Mouse (Mus musculus) megakaryocyte-erythroid progenitor cell, adult 5-6 weeks (primary cell): ENCODE data around the gene Agrp. TPM values are rescaled to one million over a fixed set of nuclear protein-coding genes. Genes with fewer than 3 reads are reported as not detected.

Experiments
- ATAC-seq: replicated peaks from 2 replicates; pipeline ENCODE4 v1.8.0; 2016; ENCODE audit warnings: mild to moderate bottlenecking, inconsistent platforms; ENCODE audit not compliant: severe bottlenecking, poor library complexity, low FRiP score, low TSS enrichment
- total RNA-seq, 2 experiments: library from RNA; stranded (forward) in 1 of 2; stranded (reverse) in 1 of 2; fragments of 200-1000, 215-1000 nt in 1 of 2; fragments of >200 nt in 1 of 2; fragmentation: Nextera tagmentation in 1 of 2; gene quantifications; 2 replicates each; pipeline ENCODE4 v1.2.3; 2014 to 2017

Agrp gene
- total RNA-seq, 2 experiments from 2014 or later, result not detected

- ATAC-seq, result no peak
Observed at GRCm38 (mm10) chr8:105529271-105529670, 107.9 kb downstream of the Agrp start.

DNA sequence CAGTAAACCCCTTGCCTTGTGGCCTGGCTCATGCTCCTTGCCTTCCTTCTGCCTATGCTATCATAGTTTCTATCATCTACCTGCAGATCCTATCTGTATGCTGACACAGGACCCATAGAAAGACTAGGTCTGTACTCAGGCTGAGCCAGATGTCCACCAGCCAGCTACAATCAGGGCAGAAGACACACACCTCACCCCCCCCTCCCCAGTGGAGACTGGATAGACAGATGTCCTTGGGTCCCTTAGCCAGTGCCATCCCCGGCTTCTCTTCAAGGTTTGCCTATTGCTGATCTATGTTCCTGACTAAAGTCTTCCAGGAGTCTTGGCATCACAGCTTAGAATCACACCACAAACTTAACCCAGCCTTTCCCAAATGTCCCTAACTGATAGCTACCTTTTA is 109.0 kb downstream of the Agrp start:
- ATAC-seq, result no peak

GRCm38 (mm10) chr8:105527110-105527509 is 110.1 kb downstream of the Agrp start:
- ATAC-seq, result no peak

- ATAC-seq, result no peak
Observed at GRCm38 (mm10) chr8:105522890-105523289, 114.3 kb downstream of the Agrp start.

GRCm38 (mm10) chr8:105521995-105522769 is 115.0 kb downstream of the Agrp start:
- ATAC-seq, result no peak

DNA sequence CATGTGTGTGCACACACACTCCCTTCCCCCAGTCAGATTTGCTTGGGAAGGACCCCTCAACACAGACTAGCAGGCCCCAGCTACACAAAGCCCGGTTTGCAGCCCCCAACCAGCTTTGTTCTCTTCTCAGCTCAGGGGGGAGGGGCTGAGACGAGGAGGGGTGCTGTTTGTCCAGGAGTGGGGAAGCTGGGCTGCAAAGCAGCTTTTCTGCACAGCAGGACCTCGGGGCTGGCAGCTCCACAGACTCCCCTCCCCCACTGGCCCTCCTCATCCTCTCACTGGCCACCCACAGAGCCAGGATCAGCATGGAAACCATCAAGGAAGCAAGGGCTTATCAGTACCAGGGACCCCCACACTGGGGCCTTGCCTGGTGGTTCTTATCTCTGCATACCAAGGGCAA is 116.1 kb downstream of the Agrp start:
- ATAC-seq, result no peak

DNA sequence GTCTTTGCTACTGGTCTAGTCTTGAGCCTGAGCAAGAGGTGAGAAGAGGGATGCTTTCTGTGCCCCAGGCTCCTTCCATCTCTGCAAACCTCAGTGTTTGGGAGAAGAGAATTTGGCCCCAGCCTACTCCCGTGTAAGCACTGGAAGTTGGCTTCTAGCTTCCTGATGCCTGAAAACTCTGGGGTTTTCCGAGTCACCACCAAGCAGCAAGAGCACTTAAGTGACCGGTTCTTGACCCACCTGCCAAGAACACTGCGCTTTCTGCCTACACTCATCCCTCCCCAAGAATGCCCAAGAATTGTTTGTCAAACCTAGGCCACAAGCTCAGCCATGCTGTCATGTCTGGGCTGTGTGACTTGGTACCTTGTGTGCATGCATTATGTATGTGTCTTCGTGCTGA is 116.7 kb downstream of the Agrp start:
- ATAC-seq, result no peak

DNA sequence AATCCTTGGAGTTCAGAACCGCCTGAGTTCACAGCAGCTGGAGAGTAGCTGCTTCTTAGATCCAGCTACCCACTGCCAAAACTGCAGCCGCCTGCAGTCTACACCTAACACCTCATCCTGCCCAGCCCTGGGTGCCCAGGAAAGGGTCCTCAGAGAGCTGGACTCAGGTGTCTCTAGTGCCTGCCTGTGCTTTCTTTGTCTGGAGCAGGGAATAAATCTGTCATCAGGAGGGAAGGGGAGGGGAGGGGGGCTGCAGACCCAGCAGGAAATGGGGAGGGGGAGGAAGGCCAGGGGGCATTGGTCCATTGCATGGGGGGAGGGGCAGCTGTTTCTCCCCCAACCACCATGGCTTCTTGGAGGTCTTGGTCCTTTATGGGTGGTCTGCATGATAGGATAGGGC is 117.6 kb downstream of the Agrp start:
- no peak for ATAC-seq

GRCm38 (mm10) chr8:105518436-105519313 is 118.5 kb downstream of the Agrp start, which contains the start of gene Hsd11b2:
Hsd11b2 (plus strand) TSS chr8:105518755.
- peak; percentile 32 for ATAC-seq

GRCm38 (mm10) chr8:105517346-105517745 is 119.8 kb downstream of the Agrp start:
- ATAC-seq, result no peak

Other genes starting within 250 kb of the Agrp start
- not detected in 2 replicates for gene Kctd19, start 223.9 kb downstream of the Agrp start, total RNA-seq (2014; fragmentation: Nextera tagmentation)
- gene Kctd19, start 223.9 kb downstream of the Agrp start, total RNA-seq (2017), result not detected in 2 replicates
- 0.61 and 1.5 TPM in 2 replicates for gene Lrrc36, start 223.8 kb downstream of the Agrp start, total RNA-seq (2014; fragmentation: Nextera tagmentation)
- 0.46 TPM in 1 of 2 replicates, not detected in the other for gene Lrrc36, start 223.8 kb downstream of the Agrp start, total RNA-seq (2017)
- 0.45 and 1.4 TPM in 2 replicates for gene Tppp3, start 165.9 kb downstream of the Agrp start, total RNA-seq (2014; fragmentation: Nextera tagmentation)
- 1.3 TPM in 1 of 2 replicates, not detected in the other for gene Tppp3, start 165.9 kb downstream of the Agrp start, total RNA-seq (2017)
- 8.4 and 12.8 TPM in 2 replicates for gene Zdhhc1, start 140.5 kb downstream of the Agrp start, total RNA-seq (2014; fragmentation: Nextera tagmentation)
- 2.2 and 3.8 TPM in 2 replicates for gene Zdhhc1, start 140.5 kb downstream of the Agrp start, total RNA-seq (2017)
- gene Hsd11b2, start 118.6 kb downstream of the Agrp start, total RNA-seq (2014; fragmentation: Nextera tagmentation), result 0.20 TPM in 1 of 2 replicates, not detected in the other
- 0.19 TPM in 1 of 2 replicates, not detected in the other for gene Hsd11b2, start 118.6 kb downstream of the Agrp start, total RNA-seq (2017)
- 51.9 and 70.3 TPM in 2 replicates for gene Atp6v0d1, start 71.3 kb downstream of the Agrp start, total RNA-seq (2014; fragmentation: Nextera tagmentation)
- gene Atp6v0d1, start 71.3 kb downstream of the Agrp start, total RNA-seq (2017), result 21.0 and 32.0 TPM in 2 replicates
- gene Ripor1, start 32.1 kb downstream of the Agrp start, total RNA-seq (2014; fragmentation: Nextera tagmentation), result 148 and 206 TPM in 2 replicates
- 16.7 and 20.6 TPM in 2 replicates for gene Ripor1, start 32.1 kb downstream of the Agrp start, total RNA-seq (2017)
- gene Ctcf, start 825 bp downstream of the Agrp start, total RNA-seq (2014; fragmentation: Nextera tagmentation), result 96.1 and 112 TPM in 2 replicates
- gene Ctcf, start 825 bp downstream of the Agrp start, total RNA-seq (2017), result 113 and 160 TPM in 2 replicates
- gene Carmil2, start 48.9 kb upstream of the Agrp start, total RNA-seq (2014; fragmentation: Nextera tagmentation), result 5.7 and 7.1 TPM in 2 replicates
- gene Carmil2, start 48.9 kb upstream of the Agrp start, total RNA-seq (2017), result 1.1 and 2.7 TPM in 2 replicates
- gene Acd, start 63.7 kb upstream of the Agrp start, total RNA-seq (2014; fragmentation: Nextera tagmentation), result 60.3 and 83.6 TPM in 2 replicates
- 20.6 and 46.8 TPM in 2 replicates for gene Acd, start 63.7 kb upstream of the Agrp start, total RNA-seq (2017)
- 9.1 and 16.5 TPM in 2 replicates for gene Pard6a, start 63.8 kb upstream of the Agrp start, total RNA-seq (2014; fragmentation: Nextera tagmentation)
- 2.6 and 13.0 TPM in 2 replicates for gene Pard6a, start 63.8 kb upstream of the Agrp start, total RNA-seq (2017)
- not detected in 2 replicates for gene 4933405L10Rik, start 70.3 kb upstream of the Agrp start, total RNA-seq (2014; fragmentation: Nextera tagmentation)
- gene 4933405L10Rik, start 70.3 kb upstream of the Agrp start, total RNA-seq (2017), result not detected in 2 replicates
- 15.8 and 25.4 TPM in 2 replicates for gene Enkd1, start 70.8 kb upstream of the Agrp start, total RNA-seq (2014; fragmentation: Nextera tagmentation)
- 7.4 and 9.9 TPM in 2 replicates for gene Enkd1, start 70.8 kb upstream of the Agrp start, total RNA-seq (2017)
- 2.3 and 2.7 TPM in 2 replicates for gene Gfod2, start 121.3 kb upstream of the Agrp start, total RNA-seq (2014; fragmentation: Nextera tagmentation)
- 3.1 and 9.8 TPM in 2 replicates for gene Gfod2, start 121.3 kb upstream of the Agrp start, total RNA-seq (2017)
- gene Ranbp10, start 190.0 kb upstream of the Agrp start, total RNA-seq (2014; fragmentation: Nextera tagmentation), result 34.9 and 36.4 TPM in 2 replicates
- 8.3 and 16.0 TPM in 2 replicates for gene Ranbp10, start 190.0 kb upstream of the Agrp start, total RNA-seq (2017)
- gene Tsnaxip1, start 190.3 kb upstream of the Agrp start, total RNA-seq (2014; fragmentation: Nextera tagmentation), result not detected in 2 replicates
- not detected in 2 replicates for gene Tsnaxip1, start 190.3 kb upstream of the Agrp start, total RNA-seq (2017)
- gene Cenpt, start 215.9 kb upstream of the Agrp start, total RNA-seq (2014; fragmentation: Nextera tagmentation), result 32.0 and 47.6 TPM in 2 replicates
- 14.2 and 20.0 TPM in 2 replicates for gene Cenpt, start 215.9 kb upstream of the Agrp start, total RNA-seq (2017)
- 24.4 and 27.1 TPM in 2 replicates for gene Thap11, start 217.7 kb upstream of the Agrp start, total RNA-seq (2014; fragmentation: Nextera tagmentation)
- gene Thap11, start 217.7 kb upstream of the Agrp start, total RNA-seq (2017), result 18.5 and 33.4 TPM in 2 replicates
- gene Nutf2, start 223.2 kb upstream of the Agrp start, total RNA-seq (2014; fragmentation: Nextera tagmentation), result 174 and 237 TPM in 2 replicates
- gene Nutf2, start 223.2 kb upstream of the Agrp start, total RNA-seq (2017), result 29.3 and 101 TPM in 2 replicates
- 45.9 and 46.3 TPM in 2 replicates for gene Edc4, start 243.5 kb upstream of the Agrp start, total RNA-seq (2014; fragmentation: Nextera tagmentation)
- 25.9 and 38.4 TPM in 2 replicates for gene Edc4, start 243.5 kb upstream of the Agrp start, total RNA-seq (2017)